Mouse (Mus musculus): ENCODE results near the gene Tmed9. TPM values are rescaled to one million over a fixed set of nuclear protein-coding genes. Genes with fewer than 3 reads are reported as not detected.
"Not testable (repeated sequence)": the region's sequence is repeated elsewhere in the genome, so short reads cannot be mapped to it uniquely, and the experiment has no call there.

Gene Tmed9
- total RNA-seq, 2 experiments from 2014 or later = 68.8 to 158 TPM

DNA sequence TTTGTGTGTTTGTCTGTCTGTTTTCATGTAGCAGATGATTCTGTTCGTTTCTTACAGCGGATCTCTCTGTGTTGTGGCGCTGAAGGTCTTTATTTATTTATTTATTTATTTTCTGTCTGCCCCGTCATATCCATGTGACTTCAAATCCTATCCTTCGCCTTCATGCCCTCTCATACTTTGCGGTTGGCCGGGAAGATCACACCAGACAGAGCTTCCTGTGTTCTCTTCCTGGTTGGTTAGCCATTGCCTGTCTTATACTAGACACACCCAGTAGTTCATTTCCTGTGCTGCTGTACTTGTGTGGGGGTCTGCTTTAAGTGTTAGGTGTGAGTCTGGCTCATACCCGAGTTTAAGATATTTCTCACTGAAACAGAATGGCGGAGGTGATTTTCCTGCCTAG, 27.1 kb downstream of the Tmed9 start:
- ATAC-seq (replicated peaks; ENCODE audit: low FRiP score, low TSS enrichment, poor library complexity, severe bottlenecking) = peak; percentile 60

DNA sequence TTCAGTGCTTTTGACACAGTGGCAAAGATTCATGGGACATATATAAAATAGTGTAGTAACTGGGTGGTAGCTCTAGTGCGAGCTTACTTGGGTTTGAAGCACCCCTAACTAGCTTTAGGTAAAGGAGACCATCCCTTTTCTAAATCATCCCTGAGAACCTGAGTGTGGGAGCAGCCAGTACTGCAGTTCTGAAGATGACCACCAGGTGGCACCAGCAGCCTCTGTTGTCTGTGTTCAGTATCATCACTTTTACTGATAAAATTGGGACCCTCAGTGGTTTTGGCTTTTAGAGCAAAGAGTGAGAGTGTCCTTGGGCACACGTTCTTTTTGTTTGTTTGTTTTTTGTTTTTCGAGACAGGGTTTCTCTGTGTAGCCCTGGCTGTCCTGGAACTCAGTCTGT, 28.1 kb downstream of the Tmed9 start:
- peak; percentile 40 for ATAC-seq (replicated peaks; ENCODE audit: low FRiP score, low TSS enrichment, poor library complexity, severe bottlenecking)

DNA sequence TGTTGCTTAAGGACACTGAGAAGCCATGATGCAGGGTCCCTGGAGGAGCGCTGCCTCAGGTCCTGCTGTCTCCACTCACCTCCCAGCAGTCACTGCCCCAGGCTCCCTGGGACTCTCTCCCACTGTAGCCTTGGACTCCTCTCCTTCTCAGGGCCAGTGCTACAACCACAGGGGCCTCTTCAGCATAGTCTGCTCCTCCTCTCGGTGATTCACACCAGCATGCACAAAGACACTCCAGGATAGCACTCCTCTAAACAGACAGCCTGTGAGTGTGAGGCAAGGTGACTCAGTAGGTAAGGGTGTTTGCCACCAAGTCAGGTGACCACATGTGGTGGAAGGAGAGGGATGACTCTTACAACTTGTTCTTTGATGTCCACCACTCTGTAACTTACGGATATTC, 31.1 kb downstream of the Tmed9 start:
- no peak for ATAC-seq (replicated peaks; ENCODE audit: low FRiP score, low TSS enrichment, poor library complexity, severe bottlenecking)

DNA sequence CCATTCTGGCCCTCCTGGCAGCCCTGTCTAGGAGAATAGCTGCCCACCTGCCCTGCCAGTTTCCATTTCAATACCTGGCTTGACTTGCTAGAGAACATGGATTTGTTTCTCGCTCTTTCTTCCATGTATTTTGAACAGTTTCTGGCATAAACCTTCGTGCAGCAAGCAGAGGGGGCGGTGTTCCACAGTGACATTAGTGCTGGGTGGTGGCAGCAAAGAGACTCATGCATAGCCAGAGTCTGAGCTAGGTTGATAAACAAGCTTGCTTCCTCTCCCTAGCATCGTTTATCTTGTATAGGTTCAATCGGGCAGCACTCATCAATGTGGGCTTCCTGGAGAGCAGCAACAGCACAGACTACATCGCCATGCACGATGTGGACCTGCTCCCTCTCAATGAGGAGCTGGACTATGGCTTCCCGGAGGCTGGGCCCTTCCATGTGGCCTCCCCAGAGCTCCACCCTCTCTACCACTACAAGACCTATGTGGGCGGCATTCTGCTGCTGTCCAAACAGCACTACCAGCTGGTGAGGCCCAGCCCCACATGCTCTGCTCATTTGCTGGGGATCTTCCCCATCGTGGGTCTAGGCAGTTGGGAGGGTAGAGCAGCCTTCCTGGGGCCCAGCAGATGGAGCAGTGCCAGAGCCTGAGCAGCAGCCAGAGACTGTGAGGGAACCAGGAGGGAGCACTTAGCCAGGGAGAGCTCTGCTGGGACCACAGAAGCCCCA, 33.5 kb downstream of the Tmed9 start:
- no peak for ATAC-seq (replicated peaks; ENCODE audit: low FRiP score, low TSS enrichment, poor library complexity, severe bottlenecking)

DNA sequence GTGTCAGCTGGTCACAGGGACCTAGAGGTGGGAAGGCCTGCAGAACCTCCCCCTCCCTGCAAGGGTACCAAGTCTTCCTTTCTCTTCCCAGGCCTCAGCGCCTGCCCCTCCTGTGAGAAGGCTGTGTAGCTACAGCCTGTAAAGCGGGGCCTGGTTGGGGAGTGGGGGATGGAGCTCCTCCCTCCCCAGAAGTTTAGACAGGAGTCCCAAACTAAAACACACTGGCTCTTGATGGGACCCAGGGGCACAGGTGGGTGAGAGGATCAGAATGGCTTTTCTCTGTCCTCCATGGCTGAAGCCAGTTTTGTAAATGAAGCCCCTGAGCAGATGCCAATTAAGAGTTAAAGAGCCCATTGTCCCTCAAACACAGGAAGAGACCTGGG, 34.1 kb downstream of the Tmed9 start:
- ATAC-seq (replicated peaks; ENCODE audit: low FRiP score, low TSS enrichment, poor library complexity, severe bottlenecking) = no peak

DNA sequence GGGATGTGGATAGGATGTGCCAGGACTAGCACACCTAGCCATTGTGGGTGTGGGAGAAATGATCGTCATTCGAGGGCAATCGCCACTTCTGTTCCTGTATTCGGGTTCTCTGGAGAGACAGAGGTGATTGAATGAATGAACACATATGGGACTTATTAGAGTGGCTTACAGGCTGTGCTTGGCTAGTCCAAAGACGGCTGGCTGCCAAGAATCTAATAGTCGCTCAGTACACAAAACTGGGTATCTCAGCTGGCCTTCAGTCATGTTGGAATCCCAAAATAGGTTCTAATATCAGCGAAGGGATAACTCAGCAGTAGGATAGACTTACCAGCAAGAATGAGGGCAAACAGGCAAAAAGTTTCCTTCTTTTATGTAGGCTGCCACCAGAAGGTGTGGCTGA, 38.5 kb downstream of the Tmed9 start:
- no peak for ATAC-seq (replicated peaks; ENCODE audit: low FRiP score, low TSS enrichment, poor library complexity, severe bottlenecking)

DNA sequence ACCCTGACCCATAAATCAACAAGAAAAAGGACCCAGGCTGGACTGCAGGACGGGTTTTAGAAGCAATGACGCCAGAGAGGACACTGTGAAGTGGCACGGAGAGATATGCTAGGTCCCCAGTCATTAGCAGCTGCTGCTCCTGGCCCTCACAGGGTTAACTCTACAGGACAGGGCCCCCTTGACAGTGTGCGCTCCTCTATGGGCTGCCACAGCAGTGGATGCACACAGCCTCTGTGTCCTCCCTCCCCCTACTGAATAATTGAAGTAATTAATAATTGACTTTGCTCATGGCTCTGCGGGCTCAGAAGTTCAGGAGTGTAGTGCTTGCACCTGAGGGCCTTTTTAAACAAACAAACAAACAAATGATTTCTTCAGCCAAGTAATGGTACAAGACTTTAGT, 39.9 kb downstream of the Tmed9 start:
- no peak for ATAC-seq (replicated peaks; ENCODE audit: low FRiP score, low TSS enrichment, poor library complexity, severe bottlenecking)

DNA sequence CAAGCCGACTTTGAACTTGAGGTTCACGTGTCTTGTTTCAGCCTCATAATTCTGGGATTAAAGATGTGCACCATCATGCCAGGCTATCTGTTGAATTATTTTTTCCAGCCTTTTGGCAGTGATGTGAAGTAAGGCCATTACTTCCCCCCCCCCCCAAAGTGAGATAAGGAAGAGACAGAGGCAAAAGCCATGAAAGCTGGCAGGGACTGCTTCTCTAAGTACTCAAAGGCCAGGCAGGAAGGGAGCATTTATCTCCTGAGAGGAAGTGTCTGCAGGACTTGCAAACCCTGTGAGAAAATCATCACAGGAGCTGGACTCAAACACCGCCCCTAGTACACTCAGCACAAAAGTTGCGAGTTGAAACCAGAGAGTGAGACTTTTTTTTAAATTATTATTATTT, 45.8 kb downstream of the Tmed9 start:
- ATAC-seq (replicated peaks; ENCODE audit: low FRiP score, low TSS enrichment, poor library complexity, severe bottlenecking) = no peak

DNA sequence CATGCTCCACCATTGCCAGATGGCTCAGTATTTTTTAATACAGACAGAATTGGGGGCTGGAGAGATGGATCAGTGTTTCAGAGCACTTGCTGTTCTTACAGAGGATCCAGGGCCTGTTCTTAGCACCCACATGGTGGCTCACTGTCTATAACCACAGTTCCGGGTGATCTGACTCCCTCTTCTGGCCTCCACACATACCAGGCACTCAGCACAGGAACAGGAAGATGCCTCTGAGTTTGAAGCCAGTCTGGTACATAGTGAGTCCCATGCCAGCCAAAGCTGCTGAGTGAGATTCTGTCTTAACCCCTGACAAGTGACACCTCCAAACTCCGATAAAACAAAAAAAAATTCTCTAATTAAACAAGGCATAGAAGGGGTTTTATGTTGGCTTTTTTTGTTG, 46.7 kb downstream of the Tmed9 start:
- ATAC-seq (replicated peaks; ENCODE audit: low FRiP score, low TSS enrichment, poor library complexity, severe bottlenecking) = no peak

DNA sequence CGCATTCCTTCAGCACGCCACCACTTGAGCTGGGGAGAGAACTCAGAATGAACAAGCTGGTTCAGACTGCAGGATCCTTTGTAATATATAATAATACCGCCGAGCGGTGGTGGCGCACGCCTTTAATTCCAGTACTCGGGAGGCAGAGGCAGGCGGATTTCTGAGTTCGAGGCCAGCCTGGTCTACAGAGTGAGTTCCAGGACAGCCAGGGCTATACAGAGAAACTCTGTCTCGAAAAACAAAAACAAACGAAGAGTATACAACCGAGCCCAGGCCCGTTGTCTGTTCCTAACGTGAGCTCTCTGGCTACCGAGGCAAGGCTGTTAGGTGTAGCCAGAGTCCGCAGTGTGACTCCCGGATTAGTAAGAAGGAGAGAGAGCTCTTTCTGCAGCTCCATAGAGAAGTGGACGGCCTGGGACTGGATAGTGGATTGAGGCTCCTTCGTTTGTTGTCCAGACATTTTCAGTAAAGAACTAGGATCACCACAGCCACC, 48.7 kb downstream of the Tmed9 start:
- ATAC-seq (replicated peaks; ENCODE audit: low FRiP score, low TSS enrichment, poor library complexity, severe bottlenecking) = not testable (repeated sequence)

DNA sequence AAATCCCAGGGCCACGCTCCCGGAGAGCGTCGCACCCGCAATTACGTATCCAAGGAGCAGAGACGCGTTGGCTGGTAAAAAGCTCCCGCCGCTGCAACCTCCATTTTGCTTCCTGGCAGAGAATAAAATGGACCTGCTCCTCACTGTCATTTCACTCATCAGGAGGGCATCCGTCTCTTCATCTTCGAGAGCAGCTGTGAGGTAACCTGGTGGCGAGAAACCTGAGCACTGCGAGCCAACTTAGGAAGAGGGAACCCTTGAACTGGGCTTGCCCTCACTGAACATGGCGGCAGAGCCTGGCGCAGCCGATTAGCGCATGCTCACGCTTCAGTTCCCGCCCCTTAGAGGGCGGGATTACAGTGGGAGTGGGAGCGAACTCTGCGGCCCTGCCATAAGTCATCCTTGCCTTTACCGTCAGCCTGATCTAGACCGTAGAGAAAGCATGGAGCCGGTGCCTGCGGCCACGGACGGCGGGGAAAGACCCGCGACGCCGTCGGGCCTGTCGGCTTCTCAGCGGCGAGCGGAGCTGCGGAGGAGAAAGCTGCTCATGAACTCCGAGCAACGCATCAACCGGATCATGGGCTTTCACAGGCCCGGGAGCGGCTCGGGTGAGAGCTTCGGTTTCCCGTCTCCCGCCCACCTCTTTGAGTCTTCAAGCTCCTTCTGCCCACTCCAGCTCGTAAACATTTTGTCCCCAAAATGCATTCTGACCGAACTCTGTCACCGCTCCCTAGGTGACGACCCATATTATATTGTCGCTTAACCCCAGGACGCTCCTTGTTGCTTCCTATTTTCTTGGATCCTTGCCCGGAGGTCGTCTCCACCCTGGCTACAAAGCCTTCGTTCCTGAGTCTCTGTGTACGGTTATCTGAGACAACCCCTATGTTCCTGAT, 49.4 kb downstream of the Tmed9 start, which contains the start of gene Caml:
Caml (plus strand) TSS at position 357 of the 893 bp plus-strand sequence.
- peak; percentile 95 for ATAC-seq (replicated peaks; ENCODE audit: low FRiP score, low TSS enrichment, poor library complexity, severe bottlenecking)

DNA sequence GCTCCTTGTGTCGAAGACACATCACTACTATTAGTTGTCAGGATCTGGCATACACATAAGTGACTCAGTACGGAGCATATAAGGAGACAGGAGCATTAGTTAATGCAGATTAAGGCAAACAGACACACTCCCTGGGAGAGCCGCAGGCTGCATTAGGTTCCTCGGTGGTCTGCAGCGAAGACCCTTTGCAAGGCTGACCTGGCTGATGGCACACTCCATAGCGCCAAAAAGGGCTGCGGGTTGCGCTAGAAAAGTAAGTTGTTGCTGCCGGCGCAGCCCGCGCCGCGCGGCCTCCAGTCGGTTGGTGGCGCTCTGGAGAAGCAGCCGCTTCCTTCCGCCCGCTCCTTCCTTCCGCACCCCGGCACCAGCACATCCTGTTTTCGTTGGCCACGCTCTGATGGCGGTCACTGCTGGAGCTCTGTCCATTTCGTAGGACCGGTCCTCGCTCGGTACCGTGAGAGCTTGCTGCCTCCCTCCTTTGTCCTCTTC, 61.2 kb downstream of the Tmed9 start, which contains the start of gene Ddx46:
Ddx46 (plus strand) TSS at position 389 of the 489 bp plus-strand sequence.
- peak; percentile 97 for ATAC-seq (replicated peaks; ENCODE audit: low FRiP score, low TSS enrichment, poor library complexity, severe bottlenecking)

DNA sequence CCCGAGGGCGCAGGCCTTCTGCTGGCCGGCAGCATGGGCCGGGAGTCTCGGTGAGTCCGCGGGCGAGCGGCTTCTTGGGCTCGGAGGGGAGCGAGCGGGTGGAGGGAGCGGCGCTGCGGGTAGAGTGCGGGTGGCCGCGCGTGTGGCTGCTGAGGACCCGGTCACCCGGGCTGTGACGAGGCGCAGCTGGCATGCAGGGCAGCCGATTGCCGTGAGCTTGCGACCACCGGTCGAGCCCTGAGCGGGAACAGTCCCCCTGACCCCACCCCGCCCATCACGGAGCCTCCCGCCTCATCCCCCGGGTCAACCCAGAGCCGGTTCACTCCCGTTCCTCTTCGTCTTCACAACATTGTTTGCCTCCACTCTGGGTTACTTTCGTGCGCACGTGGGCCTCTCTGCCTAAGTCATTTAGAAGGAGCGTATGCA, 61.6 kb downstream of the Tmed9 start:
- ATAC-seq (replicated peaks; ENCODE audit: low FRiP score, low TSS enrichment, poor library complexity, severe bottlenecking) = peak; percentile 65

DNA sequence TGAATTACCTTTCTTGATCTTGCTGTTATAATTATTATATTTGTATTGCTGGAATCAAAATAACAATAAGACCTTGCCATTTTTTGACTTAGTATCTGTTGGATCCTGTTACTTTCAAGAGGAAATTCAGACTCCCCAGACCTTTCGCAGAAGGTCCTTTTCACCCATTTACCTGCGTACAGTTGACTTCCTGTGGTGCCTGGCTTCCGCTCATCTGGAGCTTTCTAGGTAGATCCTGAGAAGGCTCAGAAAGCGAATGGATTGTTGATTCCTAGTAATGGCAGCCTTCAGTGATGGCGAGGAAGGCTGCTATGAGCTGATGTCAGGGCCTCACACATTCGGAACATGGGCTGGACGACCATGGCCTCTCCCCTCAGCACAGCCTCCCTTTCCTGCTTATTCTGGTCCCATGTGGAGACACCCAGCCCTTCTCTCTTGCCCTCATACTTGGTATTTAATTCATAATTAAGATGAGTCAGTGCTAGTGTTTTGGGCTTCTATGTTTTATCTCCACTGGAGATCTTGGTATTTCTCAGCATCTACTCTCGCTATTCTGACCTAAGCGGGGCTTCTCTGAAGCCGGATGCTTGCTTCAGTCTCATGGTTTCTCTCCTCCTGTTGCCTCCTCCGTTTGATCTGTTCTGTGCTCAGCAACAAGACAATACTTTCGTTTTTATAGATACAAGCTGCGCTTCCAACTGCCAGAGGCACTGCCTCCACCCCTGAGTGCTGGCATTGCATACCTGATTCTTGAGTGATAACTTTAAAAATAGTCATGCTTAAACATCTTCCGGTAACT, 62.9 kb downstream of the Tmed9 start:
- ATAC-seq (replicated peaks; ENCODE audit: low FRiP score, low TSS enrichment, poor library complexity, severe bottlenecking) = no peak

DNA sequence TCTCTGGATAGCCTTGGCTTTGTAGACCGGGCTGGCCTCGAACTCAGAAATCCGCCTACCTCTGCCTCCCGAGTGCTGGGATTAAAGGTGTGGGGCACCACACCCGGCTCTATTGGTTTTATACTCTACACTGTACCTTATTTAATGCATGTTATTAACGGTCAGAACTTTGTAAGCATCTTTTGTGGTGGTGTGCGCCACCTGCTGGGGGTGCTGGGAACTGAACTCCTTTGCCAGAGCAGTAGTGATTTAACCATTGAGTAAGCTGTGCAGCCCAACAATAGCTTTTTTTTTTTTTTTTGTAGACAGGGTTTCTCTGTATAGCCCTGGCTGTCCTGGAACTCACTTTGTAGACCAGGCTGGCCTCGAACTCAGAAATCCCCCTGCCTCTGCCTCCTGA, 66.9 kb downstream of the Tmed9 start:
- ATAC-seq (replicated peaks; ENCODE audit: low FRiP score, low TSS enrichment, poor library complexity, severe bottlenecking) = peak; percentile 61

DNA sequence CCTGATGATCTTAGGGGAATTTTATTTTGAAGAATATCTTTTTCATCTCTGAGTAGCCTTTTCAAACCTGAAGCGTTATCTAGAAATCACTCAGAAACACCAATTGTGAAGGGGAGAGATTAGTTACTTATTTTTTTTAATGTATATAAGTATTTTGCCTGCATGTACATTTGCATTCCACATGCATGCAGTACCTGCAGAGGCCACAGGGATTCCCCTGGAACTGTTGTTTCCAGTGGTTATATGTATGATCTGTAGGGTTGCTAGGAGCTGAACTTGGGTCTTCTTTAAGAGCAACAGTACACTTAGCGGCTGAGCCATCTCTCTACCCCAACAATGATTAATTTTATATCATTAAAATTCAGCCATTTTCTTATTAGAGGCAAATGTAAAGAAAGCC, 71.0 kb downstream of the Tmed9 start:
- peak; percentile 64; the same call in 1 of the 2 replicates for ATAC-seq (replicated peaks; ENCODE audit: low FRiP score, low TSS enrichment, poor library complexity, severe bottlenecking)

Measured in megakaryocyte-erythroid progenitor cell, adult 5-6 weeks (primary cell).